Mouse (Mus musculus) small intestine, adult 10 weeks (tissue): ENCODE results near the gene Fut2. TPM values are rescaled to one million over a fixed set of nuclear protein-coding genes. Genes with fewer than 3 reads are reported as not detected.

Experiments
- polyA plus RNA-seq: library from polyadenylated mRNA; stranded (reverse); fragments of 350-450 nt; fragmentation: Illumina TruSeq; extraction: RNeasy Lipid Tissue Mini Kit (QIAGEN cat#74804); gene quantifications from one replicate; pipeline ENCODE4 v1.2.3, GENCODE M21; 2014; ENCODE audit warnings: low replicate concordance

Fut2 gene
- polyA plus RNA-seq, result 0.22 TPM

DNA sequence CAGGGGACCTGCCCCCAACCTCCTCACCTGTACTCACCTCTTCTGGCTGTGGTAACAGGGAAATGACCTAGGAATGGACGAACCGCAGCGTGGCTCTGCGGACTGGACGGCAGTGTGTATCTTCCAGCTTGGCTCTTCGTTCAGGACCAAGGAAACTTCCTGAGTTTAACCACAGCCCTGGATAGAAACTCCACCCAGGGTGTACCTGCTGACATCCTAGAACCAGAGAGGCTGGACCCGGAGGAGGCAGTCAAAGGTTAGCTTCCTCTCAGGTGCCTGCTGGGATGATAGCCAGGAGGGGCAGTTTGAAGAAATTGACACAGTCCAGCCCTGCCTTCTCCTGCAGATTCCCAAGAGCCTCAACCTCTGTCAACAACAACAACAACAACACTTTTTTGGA lies at the start of gene Fut2:
Fut2 (minus strand) TSS at position 234 of the 400 bp plus-strand sequence.

DNA sequence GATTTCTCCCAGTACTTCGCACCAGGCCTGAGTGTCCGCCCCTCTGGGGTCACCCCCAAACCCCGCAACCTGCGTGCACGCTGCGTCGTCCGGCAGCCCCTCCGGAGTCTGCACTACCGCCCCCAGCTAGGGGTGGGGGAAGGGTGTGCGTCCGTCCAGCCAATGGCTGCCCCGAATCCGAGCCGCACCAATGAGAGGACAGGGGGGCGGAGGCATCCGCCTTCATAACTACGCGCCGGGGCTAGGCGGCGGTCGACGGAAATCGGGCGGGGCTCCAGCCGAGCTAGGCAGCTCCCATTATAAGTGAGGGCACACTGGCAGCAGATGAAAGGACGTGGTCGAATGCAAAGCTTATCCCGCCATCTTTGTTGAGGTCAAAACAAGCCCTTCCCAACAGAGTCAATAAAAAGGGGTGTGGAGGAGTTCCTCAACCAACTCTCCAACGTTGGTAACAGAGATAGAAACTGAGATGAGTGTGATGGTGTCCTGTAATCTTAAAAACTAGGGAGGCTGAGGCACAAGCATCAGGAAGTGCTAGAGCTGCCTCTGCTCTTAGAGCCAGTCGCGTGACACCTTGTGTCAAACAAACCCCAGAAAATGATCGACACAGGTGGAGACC lies 49.0 kb upstream of the Fut2 start, which contains the start of gene Rpl18:
Rpl18 (plus strand) TSS at position 368 of the 619 bp plus-strand sequence.

DNA sequence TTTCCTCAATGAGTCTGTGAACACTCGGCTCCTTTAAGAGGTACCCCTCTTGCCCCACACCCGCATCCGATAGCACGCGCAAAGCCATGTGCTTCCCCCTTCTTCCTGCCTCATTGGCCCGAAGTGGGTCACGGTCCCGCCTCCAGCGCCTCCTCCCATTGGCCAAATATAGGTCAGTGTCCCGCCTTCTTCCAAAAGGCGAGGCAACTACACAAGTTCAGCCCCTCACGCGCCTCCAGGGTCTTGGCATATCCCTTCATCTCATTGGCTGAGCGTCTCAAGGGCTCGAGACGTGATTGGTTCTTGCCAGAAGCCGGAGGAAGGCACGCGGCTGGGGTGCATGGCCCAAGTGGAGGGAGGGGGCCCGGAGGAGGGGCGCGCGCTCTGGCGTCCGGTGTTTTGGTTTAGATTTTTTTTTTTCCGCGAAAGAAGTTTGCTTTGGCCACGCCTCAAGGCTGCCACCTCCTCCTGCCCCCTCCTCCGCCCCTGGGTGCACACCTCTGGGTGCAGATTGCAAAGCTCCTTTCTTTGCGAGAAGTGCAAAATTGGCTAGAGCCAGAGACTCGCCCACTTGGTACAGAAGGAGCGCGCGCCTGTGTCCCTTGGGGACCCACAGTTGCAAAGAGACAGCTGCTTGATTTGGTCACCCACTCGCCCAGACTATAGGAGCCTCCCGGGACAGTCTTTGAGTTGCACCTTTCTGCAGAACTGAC lies 38.7 kb upstream of the Fut2 start, which contains the start of gene Dbp:
Dbp (plus strand) TSS at position 359 of the 713 bp plus-strand sequence.

DNA sequence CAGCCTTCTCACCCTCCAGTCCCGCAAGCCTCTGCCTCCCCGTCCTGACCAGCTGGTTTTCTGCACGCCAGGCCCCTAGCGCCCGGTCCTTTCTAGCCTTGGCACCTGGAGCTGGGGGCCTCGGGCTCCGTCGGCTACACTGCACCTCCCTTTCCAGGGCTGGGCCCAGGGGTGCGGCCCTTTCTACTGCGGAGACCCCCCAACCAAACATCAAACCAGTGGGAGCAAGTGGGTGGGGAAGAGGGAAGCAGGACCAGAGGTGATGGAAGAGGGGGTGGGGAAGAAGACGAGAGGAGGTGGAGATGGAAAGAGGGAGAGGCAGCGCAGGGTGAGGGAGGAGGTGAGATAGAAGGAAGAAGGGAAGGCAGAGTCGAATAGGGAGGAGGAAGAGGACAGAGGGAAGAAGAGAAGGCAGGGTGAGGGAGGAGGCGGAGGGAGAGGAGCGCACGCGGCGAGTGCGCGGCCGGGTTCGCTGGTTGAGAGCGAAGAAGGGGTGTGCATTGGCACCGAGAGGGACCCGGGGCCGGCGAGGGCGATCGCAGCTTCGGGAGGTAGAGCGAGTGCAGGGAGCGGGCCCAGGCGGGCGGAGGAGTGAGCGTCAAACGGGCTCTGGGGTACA lies 33.4 kb upstream of the Fut2 start, which contains the start of gene Car11:
Car11 (plus strand) TSS at position 321 of the 619 bp plus-strand sequence.

DNA sequence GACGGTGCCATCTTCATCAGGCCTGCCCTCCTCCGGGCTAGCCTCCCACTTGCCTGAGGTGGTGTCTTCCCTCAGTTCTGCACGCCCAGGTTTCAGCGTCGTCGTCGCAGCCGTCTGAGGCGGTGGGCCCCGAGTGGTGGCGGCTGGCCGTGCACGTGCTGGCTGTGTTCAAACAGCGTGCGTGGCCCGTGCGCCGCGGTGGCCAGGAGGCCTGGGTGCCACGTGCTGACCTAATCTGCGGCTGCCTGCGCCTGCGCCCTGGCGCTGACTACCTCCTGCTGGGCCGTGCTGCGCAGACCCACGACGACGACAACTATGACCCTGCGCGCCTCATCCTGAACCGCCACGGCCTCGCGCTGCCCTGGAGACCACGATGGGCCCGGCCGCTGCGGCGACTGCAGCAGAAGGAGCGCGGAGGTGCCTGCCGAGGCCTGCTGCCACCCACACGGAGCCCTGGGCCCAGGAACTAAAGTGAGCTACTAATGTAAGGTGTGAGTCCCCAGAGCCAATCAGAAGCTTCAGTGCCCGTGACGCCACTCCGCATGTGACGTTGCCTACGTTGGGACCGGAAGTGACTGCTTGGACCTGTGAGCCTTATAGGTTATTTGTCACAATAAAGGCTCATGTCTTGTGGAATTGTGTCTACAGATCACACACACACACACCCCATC lies 27.9 kb upstream of the Fut2 start, which contains the start of gene Sec1:
Sec1 (minus strand) TSS at position 482 of the 671 bp plus-strand sequence.

DNA sequence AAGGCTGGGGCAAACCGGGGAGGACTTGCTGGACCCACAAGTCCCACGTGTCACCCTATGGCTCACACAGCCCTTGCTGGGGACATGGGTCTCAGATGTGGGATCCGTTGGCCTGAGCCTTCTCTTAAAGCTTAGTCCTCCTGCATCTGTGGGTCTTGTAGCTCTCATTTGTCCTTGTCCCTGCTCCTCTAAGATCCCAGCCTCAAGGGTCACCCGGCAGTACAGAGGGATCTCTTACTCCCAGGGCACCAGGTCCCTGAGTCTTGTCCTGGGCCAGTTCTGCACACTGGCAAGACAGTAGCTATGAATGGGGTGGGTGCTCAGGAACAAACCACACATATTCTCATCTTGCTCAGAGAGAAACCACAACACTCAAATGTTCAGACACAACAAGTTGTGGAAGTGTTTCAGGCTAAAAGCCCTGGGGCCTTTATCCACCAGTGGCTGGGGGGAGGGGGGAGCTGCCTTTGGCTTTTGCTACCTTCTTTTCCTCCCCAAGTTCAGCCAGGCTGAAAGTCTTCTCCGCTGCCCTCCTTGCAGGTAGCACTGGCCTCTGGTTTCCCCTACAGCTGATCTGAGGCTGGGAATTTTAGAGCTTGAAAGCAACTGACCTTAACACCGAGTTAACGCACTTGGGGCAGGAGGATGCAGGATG lies 17.3 kb upstream of the Fut2 start, which contains the start of gene Ntn5:
Ntn5 (plus strand) TSS at position 627 of the 655 bp plus-strand sequence.

DNA sequence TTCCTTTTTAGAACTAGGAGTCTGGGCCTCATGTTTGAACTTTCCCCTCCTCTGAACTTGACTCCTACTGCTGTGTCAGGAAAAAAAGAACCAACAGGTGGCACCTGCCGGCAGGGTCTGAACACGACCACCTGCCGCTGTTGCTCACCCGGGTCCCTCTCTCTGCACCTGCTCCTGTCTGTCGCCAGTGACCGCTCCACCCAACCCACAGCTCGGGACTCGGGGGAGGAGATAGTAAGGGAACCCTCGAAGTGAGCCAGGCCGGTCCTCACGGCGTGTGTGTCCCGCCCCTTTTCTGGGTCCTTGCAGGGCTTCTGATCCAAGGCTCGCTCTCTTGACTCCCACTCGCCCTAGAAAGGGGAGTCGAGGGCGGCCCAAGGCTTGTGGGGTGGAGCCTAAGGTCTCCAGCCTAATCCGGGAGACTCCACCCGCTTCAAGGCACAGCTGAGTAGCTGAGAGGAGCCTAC lies 26.6 kb downstream of the Fut2 start, which contains the start of gene Mamstr:
Mamstr (plus strand) TSS at position 417 of the 467 bp plus-strand sequence.

DNA sequence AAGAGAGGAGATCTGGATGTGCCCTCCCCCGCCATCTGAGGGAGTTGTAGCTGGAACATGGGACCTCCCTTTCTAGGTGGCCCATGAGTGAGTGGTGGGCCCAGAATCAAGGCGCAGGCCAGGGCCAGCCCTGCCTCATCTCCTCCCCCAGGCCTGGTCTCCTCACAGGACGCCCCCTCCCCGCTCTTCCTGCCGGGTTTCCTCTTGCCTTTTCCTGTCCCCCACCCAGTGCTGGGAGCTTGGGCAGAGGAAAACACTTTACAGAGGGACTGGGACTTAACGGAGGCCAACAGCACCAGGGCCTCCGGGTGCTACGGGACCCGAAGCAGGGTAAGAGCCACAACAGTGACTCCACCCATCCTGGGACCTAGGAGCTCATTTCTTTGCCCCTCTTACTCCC lies 38.9 kb downstream of the Fut2 start, which contains the start of gene Rasip1:
Rasip1 (plus strand) TSS at position 228 of the 400 bp plus-strand sequence.

DNA sequence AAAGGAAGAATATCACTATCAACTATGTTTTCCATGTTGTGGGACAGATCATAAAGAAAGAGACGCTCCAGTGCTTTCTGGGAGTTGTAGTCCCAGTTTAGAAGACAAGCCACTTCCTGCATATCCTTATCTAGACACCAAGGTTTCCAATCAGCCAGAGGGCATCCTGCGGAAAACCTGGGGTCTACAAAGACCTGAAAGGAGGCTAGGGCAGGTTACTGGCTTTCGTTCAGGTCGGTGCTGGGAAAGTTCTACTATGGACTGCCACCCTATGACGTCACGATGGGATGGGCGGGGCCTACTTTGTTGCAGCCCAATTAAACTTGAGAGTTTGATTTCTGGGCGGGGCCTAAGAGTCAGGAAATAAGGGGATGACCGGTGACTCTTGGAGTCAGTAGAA lies 44.8 kb downstream of the Fut2 start, which contains the start of gene Izumo1:
Izumo1 (plus strand) TSS at position 369 of the 400 bp plus-strand sequence.

DNA sequence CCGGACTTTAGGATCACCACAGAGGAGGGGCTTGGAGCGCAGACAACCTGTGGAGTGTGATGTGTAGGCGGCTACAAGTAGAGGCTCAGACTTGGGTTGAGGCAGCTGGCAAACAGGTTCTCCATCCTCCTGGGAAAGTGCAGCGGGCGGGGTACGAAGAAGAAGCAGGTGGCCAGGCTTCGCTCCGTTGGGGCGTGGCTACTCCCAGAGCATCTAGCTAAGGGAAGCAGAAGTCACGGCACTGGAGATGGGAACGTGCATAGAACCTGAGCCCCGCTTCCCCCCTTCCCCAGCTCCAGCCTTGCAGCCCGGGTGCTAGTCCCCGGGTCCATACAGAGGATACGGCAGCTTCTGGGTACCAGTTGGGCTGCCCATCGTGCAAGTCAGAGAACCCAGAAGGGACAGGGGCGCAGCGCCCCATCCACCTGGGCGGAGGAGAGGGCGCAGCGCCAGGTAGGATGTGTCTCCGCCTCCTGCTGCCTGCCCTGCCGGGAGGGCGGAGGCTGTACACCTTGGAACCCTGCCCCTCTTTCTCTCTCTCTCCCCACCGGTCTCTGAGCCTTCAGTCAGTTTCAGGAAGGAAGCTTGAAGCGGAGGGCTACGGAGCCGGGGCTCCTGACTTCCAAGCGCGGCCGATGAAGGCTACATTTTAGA lies 49.0 kb downstream of the Fut2 start, which contains the start of gene Fut1:
Fut1 (plus strand) TSS at position 248 of the 654 bp plus-strand sequence.

Other genes starting within 250 kb of the Fut2 start
- not detected for gene Lhb, start 245.6 kb downstream of the Fut2 start, polyA plus RNA-seq
- 1.0 TPM for gene Gys1, start 231.6 kb downstream of the Fut2 start, polyA plus RNA-seq
- not detected for gene Ruvbl2, start 228.3 kb downstream of the Fut2 start, polyA plus RNA-seq
- 6.2 TPM for gene Ftl1, start 206.5 kb downstream of the Fut2 start, polyA plus RNA-seq
- gene Bax, start 199.5 kb downstream of the Fut2 start, polyA plus RNA-seq, result 1.2 TPM
- gene Tulp2, start 184.5 kb downstream of the Fut2 start, polyA plus RNA-seq, result not detected
- gene Gm45808, start 179.6 kb downstream of the Fut2 start, polyA plus RNA-seq, result not detected
- 1.6 TPM for gene Dhdh, start 177.6 kb downstream of the Fut2 start, polyA plus RNA-seq
- 48.1 TPM for gene Nucb1, start 156.0 kb downstream of the Fut2 start, polyA plus RNA-seq
- 0.59 TPM for gene Ppp1r15a, start 140.1 kb downstream of the Fut2 start, polyA plus RNA-seq
- gene Plekha4, start 140.1 kb downstream of the Fut2 start, polyA plus RNA-seq, result not detected
- gene Hsd17b14, start 111.5 kb downstream of the Fut2 start, polyA plus RNA-seq, result not detected
- gene Bcat2, start 96.2 kb downstream of the Fut2 start, polyA plus RNA-seq, result 0.93 TPM
- gene Fgf21, start 50.9 kb downstream of the Fut2 start, polyA plus RNA-seq, result not detected
- not detected for gene Fut1, start 49.1 kb downstream of the Fut2 start, polyA plus RNA-seq
- not detected for gene Izumo1, start 44.6 kb downstream of the Fut2 start, polyA plus RNA-seq
- gene Rasip1, start 38.9 kb downstream of the Fut2 start, polyA plus RNA-seq, result not detected
- gene Mamstr, start 26.4 kb downstream of the Fut2 start, polyA plus RNA-seq, result not detected
- gene Ntn5, start 17.6 kb upstream of the Fut2 start, polyA plus RNA-seq, result not detected
- gene Sec1, start 28.0 kb upstream of the Fut2 start, polyA plus RNA-seq, result not detected
- gene Car11, start 33.4 kb upstream of the Fut2 start, polyA plus RNA-seq, result not detected
- gene Dbp, start 38.7 kb upstream of the Fut2 start, polyA plus RNA-seq, result 3.8 TPM
- 1.6 TPM for gene Rpl18, start 49.1 kb upstream of the Fut2 start, polyA plus RNA-seq
- 1.3 TPM for gene Sphk2, start 51.6 kb upstream of the Fut2 start, polyA plus RNA-seq
- 3.8 TPM for gene Fam83e, start 54.8 kb upstream of the Fut2 start, polyA plus RNA-seq
- not detected for gene Spaca4, start 59.4 kb upstream of the Fut2 start, polyA plus RNA-seq
- gene Lmtk3, start 117.3 kb upstream of the Fut2 start, polyA plus RNA-seq, result not detected
- gene Sult2b1, start 118.3 kb upstream of the Fut2 start, polyA plus RNA-seq, result 5.5 TPM
- gene Cyth2, start 148.2 kb upstream of the Fut2 start, polyA plus RNA-seq, result 10.0 TPM
- gene Kcnj14, start 158.4 kb upstream of the Fut2 start, polyA plus RNA-seq, result not detected
- not detected for gene Grwd1, start 164.6 kb upstream of the Fut2 start, polyA plus RNA-seq
- 87.2 TPM for gene Kdelr1, start 206.4 kb upstream of the Fut2 start, polyA plus RNA-seq
- not detected for gene Grin2d, start 212.0 kb upstream of the Fut2 start, polyA plus RNA-seq
- gene Syngr4, start 230.3 kb upstream of the Fut2 start, polyA plus RNA-seq, result not detected
- 0.22 TPM for gene Tmem143, start 230.5 kb upstream of the Fut2 start, polyA plus RNA-seq